Mouse (Mus musculus): ENCODE data around the gene Gcn1l1.

Gene Gcn1l1

GRCm38 (mm10) chr5:115611566-115611965 lies 46.5 kb downstream of the Gcn1l1 start:
- no peak for DNase-seq (ENCODE audit: low spot score)

- DNase-seq (ENCODE audit: low spot score) = no peak
Measured at GRCm38 (mm10) chr5:115613332-115613731, 48.3 kb downstream of the Gcn1l1 start.

GRCm38 (mm10) chr5:115614948-115615347 lies 49.9 kb downstream of the Gcn1l1 start:
- DNase-seq (ENCODE audit: low spot score) = peak; percentile 55

DNA sequence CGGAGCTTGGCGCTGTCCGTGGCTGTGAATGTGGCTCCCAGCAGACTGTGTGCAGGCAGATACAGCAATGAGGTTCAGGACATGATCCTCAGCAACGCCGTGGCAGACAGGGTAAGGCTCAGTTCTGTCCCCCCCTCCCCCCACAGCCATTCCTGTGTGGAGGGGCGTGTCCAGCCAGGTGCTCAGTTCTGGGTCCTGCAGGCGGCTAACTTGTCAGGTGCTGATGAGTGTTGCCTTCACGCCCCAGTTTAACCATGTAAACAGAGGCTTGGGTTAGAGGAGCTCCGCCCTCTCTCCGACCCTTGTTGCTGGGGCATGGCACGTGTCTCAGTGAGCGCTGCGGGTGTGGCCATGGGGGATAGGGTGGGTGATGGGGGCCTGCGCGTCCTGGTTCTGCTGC lies 54.6 kb downstream of the Gcn1l1 start:
- DNase-seq (ENCODE audit: low spot score) = no peak

- no peak for DNase-seq (ENCODE audit: low spot score)
Measured at GRCm38 (mm10) chr5:115622686-115623085, 57.6 kb downstream of the Gcn1l1 start.

DNA sequence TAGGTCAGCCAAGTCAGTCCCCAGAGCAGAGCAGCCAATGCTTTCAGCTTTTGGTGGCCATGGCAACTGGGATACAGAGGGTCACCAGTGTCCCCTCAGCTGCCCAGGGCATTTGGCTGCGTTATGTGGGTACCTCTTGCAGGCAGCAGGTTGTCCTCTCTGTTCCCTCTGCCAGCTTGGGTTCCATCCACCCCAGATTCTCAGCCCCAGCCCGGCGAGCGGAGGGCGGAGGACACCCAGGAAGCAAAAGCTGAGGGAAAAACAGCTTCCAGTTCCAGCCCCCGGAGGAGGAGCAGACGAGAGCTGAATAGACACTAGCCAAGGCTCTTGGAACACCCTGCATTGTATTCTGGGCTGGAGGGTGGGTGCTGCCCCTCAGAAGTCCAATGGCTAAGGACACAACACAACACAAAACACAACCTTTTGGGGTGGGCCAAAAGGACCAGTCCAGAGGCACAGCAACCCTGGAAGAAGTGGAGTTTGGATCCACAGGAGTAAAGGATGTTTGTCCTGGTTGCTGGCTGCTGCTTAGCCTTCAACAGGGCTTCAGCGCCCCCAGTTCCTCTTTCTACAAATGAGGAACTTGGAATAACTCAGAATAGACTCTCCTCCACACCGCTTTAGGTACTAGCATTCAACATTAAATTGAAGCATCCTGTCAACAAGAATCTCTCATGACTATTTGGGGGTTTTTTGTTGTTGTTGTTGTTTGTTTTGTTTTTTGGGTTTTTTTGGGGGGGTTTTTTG lies 58.8 kb downstream of the Gcn1l1 start:
- DNase-seq (ENCODE audit: low spot score) = no peak

DNA sequence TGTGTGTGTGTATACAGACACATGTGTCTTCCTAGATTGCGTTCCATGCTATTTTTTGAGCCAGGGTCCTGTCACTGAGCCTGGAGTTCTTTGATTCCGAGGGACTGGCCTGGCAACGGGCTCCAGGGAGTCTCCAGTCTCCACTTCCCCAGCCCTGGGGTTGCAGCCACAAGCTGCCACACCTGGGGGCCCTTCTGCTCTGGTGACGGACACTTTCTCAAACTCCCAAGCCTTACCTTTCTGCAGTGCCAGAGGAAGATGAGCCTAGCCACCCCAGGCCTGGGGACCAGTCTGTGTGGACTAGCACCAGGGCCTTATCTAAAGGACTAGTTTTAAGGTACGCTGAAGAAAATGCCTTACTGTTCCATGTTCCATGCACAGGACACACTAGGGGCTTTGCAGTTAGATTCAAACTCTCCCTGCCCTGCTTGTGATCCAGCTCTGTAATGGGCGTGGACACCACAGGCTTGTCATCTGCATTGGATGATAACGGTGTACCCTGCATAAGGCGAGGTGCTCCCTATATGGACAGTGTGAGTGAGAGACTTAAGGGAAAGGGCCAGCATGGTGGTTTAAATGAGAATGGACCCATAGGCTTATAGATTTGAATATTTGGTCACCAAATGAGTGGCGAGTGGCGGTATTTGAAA lies 61.3 kb downstream of the Gcn1l1 start:
- peak; percentile 43 for DNase-seq (ENCODE audit: low spot score)

DNA sequence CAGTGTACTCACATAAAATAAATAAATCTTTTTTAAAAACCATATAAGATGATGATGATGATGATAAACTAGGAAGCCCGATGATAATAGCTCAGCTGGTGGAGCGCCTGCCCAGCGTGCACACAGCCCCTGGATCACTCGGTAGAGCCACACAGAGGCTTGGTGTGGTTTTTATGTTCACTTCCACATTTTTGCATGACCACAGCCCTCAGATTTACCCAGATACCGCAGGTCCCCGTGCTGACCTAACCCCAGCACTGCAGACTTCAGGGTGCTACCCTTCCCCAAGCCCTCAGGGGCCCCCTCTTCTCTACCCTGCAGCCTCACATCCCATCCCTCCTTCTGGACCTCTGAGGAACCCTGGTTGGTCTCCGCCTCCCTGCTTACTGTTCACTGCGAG lies 63.0 kb downstream of the Gcn1l1 start:
- DNase-seq (ENCODE audit: low spot score) = no peak

- DNase-seq (ENCODE audit: low spot score) = no peak
Measured at GRCm38 (mm10) chr5:115629672-115630071, 64.6 kb downstream of the Gcn1l1 start.

GRCm38 (mm10) chr5:115630291-115630690 lies 65.2 kb downstream of the Gcn1l1 start:
- DNase-seq (ENCODE audit: low spot score) = no peak

GRCm38 (mm10) chr5:115631505-115632357 lies 66.7 kb downstream of the Gcn1l1 start, which contains the start of gene Rab35:
Rab35 (plus strand) TSS chr5:115631908.
- peak; percentile 96 for DNase-seq (ENCODE audit: low spot score)

DNA sequence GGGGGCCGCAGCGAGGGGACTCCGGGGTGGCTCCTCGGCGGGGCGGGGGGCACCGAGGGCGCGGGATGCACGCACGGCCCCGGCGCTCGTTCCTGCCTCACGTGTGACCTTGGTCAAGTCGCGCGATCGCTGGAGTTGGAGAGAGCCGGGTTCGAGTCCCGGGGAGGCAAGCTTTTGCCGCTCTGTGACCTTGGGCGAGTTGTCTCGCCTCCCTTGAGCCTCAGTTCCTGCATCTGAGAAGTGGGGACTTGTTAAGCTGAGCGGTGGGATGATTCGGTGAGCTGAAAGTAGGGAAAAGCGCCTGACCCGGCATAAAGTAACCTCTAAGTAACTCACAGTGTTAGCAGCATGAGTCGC lies 67.3 kb downstream of the Gcn1l1 start:
- peak; percentile 45 for DNase-seq (ENCODE audit: low spot score)

- no peak for DNase-seq (ENCODE audit: low spot score)
Measured at GRCm38 (mm10) chr5:115633060-115633459, 68.0 kb downstream of the Gcn1l1 start.

- DNase-seq (ENCODE audit: low spot score) = no peak
Measured at GRCm38 (mm10) chr5:115634046-115634445, 69.0 kb downstream of the Gcn1l1 start.

DNA sequence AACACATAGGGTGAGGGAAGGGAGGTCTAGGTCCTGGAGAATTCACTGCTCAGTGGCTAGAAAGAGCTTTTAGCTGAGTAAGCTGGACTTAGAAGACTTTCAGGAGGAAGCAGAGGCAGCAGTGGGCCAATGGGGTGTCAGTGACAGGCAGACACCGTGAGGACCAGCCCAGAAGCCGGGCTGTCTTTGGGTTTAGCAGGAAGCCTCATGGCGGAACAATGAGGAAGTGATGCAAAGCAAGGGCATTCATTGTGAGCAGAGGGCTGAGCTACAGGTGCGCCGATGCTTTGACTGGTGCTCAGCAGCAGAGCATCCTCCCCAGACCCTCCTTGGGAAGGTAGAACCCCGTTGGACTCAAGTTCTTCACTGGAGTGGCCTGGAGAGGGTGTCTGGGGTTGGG lies 70.5 kb downstream of the Gcn1l1 start:
- no peak for DNase-seq (ENCODE audit: low spot score)

DNA sequence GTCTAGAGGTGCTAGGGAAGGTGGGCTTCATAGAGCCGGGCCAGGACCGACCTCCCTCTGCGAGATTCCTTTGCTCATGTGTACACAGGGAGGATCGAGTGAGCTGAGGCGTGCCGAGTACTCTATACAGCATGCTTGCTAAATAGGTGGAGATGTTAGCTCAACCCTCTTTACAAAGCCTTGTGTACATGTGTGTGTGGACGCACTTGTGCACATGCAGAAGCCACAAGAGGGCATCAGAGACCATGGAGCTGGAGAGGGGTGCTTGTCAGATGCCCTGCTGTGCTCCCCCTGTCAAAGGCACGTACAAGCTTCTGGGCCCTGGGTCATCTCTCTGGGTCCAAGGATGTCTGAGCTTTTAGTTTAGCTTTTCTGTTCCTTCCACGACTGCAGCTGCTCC lies 79.1 kb downstream of the Gcn1l1 start:
- no peak for DNase-seq (ENCODE audit: low spot score)

DNA sequence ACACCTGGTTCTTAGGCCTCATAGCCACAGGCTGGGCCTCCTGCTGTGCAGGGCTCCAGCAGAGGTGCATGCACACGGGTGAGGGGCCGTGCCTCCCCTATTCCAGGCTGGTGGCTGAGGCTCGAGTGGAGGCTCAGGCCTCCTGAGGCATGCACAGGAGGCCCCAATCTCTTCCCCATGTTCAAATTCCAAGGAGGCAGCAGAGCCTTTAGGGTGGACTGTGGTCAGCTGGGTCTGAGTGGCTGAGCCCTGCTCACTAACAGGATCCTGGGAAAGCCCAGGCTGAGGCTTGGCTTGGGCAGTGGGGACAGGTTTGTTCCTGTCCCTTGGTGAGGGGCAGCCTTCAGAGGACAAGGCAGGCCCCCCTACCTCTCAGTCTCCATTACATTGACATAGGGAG lies 83.8 kb downstream of the Gcn1l1 start:
- DNase-seq (ENCODE audit: low spot score) = no peak

DNA sequence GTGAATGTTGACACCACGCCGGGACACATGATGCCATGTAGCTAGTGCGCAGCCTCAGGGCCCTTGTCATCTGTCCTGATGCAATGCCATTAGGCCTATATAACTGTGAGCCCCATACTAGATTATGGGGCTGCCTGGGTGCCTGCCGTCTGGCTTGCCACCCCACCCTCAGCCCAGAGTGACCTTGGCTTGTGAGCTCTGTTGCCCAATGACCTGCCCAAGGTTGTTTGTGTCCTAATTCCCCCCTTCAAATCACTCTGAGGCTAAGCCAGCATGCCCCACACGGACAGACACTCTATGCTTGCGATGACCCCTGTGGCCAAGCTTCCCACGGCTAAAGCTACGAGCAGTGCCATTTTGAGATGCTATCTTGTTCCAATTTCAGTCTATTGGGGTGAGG lies 84.6 kb downstream of the Gcn1l1 start:
- DNase-seq (ENCODE audit: low spot score) = no peak

GRCm38 (mm10) chr5:115650885-115651284 lies 85.8 kb downstream of the Gcn1l1 start:
- no peak for DNase-seq (ENCODE audit: low spot score)

- DNase-seq (ENCODE audit: low spot score) = no peak
Measured at GRCm38 (mm10) chr5:115651821-115652220, 86.8 kb downstream of the Gcn1l1 start.

GRCm38 (mm10) chr5:115652681-115653575 lies 87.9 kb downstream of the Gcn1l1 start:
- peak; percentile 100 for DNase-seq (ENCODE audit: low spot score)

DNA sequence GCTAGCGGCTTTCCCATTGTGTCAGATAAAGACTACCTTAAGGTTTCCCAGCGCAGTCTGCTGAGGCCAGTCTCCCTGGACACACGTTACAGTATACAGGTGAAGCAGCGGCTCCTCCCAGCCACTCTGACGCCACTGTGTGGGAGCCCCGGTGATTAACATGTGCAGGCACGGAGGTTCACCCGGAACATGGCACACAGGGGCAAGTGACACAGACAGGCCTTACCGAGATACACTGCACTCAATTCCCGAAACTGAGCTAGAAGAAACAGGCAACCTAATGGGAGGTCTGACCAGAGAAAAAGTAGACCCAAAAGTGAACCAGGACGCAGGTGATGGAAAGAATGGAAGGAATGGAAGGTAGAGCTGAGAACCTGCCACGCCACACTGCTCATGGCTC lies 88.7 kb downstream of the Gcn1l1 start:
- no peak for DNase-seq (ENCODE audit: low spot score)

Measured in spleen, adult 12 weeks (tissue).